Mouse (Mus musculus): ENCODE measurements around the gene Mettl24.

Mettl24 gene

DNA sequence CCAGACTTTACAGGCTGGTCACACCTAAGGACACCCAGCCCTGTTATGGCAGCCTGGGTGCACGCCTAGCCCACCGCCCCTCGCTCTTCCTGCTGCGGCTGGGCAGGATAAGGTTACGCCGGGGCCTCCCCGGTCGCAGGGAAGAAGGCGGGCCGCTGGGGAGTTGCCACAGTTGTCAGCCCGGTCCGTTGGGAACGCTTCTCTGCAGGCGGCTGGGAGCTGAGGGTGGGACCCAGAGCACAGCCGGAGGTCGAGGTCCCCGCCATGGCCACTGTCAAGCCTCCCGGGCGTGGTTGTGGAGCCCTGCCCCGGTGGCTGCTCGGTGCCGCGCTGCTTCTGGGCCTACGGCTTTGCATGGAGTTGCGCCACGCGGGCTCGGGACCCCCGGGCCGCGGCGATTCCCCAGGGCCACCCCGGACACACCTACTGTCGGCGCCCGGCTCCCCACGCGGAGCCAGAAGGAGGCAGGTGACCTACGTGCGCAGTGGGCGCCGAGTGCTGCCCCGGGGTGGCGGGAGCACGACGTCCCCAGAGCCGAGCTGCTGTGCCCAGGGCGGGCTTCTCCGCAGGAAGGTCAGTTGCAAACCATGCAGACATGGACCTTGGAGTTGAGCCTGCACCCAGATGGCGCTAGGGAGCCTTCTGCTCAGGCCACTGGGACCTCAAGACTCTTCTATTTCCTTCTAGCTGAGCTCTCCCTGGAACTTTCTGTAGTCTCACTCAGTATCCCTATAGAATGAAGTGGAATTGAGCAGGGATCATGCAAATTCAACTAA lies at the start of gene Mettl24:
Gene Mettl24 (plus strand): TSS at position 191 of the 776 bp plus-strand sequence.
- peak; percentile 64 to 80 for DNase-seq (ENCODE audit: low spot score in 2 of 2)

DNA sequence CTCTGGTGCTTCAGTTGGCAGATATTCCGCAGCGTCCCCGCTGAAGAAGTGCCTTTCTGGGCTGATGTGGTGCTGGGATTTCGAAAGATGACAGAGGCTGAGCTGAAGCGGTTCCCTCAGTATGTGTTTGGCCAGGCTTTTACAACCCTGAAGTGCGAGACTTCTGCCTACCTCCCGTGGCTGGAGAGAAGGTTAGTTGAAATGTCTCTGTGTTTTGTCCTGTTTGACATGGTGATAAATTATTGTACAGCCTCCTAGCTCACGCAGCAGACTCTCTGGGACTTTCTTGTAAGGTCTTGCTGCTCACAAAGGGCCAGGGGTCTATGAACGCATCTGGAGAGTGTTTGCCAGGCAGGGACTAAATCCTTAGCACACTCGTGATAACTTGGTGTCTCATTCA lies 45.8 kb upstream of the Mettl24 start:
- no peak for DNase-seq (ENCODE audit: low spot score in 2 of 2)

GRCm38 (mm10) chr10:40638276-40638675 lies 44.8 kb upstream of the Mettl24 start:
- DNase-seq (ENCODE audit: low spot score in 2 of 2), result peak; percentile 85 to 89

DNA sequence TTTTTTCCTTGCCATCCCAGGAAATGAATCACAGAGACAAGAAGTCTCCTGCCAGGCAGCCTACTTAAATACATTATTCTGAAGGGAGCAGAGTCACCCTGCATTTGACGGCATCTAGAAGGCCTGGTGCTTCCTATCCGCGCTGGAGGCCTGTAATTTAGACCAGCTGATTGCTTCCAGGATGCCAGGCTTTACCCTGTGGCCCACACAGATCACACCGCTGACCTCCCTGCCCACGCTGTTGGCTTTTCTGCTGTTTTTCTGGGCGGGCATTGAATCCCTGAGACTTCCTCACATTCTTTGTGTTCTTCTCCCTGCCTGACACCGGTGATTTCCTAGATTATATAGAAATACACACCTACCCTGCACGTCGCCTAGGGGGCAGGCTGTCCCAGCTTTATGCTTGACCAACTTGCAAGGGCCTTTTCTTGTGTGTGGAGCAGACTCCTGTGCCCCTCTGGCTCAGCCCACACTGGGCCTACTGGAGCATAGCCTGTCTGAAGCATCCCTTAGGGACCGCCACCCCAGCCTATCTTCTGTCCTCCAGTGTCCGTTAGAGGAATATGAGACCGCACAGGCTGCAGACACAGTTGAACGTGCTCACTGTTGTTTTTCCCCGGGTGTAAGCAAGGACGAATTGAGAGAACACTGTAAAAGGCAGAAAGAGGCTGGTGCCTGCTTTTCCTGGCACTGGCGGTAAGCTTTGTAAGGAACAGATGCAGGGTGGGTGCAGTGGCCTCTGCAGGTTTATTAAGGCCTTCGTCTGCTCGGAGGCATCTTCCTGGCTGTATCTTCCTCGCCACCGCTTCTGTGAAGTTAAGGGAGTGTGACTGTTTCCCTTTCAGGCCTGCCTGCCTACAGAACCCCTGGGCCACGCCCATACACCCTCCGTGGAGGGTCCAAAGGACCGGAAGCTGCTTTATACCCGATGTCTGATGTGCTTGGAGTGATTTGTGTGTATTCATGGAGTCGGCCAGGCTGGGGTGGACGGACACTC lies 44.0 kb upstream of the Mettl24 start:
- peak; percentile 48 to 62 for DNase-seq (ENCODE audit: low spot score in 2 of 2)

GRCm38 (mm10) chr10:40640406-40640805 lies 42.7 kb upstream of the Mettl24 start:
- no peak for DNase-seq (ENCODE audit: low spot score in 2 of 2)

DNA sequence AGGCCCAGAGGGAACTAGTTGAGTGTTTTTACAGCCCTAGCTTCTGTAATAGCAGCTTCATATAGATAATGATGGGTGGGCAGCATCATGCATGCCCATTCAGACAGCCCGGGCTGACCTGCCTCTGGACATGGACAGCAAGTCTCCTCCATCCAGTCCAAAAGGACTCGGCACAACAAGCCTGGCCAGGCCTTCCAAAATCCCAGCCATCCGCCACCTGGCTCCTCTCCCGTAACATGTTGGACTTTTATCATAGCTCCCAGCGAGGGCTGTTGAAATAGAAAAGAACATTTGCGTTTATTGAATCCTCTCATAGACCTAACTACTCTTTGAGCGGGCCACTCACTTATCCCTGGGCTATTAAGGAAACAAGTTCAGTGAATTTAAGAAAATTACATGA lies 41.2 kb upstream of the Mettl24 start:
- DNase-seq (ENCODE audit: low spot score in 2 of 2), result no peak

DNA sequence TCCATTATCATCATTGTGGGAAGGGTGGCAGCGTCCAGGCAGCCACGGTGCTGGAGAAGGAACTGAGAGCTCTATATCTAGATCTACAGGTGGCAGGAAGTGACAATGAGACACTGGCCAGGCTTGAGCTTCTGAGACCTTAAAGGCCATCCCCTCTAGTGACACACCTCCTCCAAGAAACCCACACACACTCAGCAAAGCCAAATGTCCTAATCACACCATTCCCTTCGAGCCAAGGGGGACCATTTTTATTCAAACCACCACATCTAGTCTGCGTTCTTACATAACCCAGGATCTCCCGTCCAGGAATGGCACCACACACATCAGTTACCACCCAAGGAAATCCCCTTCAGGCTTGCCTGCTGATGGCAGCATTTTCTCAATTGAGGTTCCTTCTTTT lies 40.0 kb upstream of the Mettl24 start:
- no peak for DNase-seq (ENCODE audit: low spot score in 2 of 2)

DNA sequence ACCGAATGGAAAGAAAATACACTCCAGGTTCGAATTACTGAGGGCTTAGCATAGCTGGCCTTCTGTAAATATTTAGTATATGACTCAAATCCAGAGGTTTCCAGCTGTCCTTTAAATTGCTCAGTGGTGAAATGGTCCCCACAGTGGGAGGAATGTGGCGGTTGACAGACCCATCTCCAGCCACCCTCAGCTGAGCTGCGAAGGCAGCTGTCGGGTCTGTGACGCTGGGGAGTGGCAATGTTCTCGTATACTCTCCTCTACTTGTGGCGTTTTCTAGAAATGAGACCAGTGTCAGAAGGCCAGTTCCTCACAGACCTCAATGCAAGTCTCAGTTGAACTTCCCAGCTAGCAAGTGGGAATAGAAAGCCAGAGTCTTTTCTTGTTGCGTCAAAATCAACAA lies 38.6 kb upstream of the Mettl24 start:
- DNase-seq (ENCODE audit: low spot score in 2 of 2), result no peak

GRCm38 (mm10) chr10:40645346-40645745 lies 37.7 kb upstream of the Mettl24 start:
- DNase-seq (ENCODE audit: low spot score in 2 of 2), result no peak

DNA sequence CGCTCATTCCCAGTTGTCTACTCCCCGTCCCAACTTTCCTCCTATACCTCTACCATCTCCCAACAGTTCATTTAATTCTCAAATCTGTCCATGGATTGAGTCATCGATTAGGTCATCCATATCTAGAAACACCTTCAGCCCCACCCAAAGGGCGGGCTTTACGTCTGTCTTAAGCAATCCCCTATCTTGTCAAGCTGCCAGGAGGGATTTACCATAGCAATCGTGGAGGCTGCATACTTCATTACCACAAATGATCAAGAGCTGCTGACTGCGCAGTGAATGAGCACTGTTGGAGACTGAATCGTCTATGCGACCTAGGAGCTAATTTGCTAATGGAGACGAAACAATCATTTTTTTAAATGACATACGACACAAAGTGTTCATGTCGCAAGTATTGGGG lies 34.3 kb upstream of the Mettl24 start:
- DNase-seq (ENCODE audit: low spot score in 2 of 2), result no peak

DNA sequence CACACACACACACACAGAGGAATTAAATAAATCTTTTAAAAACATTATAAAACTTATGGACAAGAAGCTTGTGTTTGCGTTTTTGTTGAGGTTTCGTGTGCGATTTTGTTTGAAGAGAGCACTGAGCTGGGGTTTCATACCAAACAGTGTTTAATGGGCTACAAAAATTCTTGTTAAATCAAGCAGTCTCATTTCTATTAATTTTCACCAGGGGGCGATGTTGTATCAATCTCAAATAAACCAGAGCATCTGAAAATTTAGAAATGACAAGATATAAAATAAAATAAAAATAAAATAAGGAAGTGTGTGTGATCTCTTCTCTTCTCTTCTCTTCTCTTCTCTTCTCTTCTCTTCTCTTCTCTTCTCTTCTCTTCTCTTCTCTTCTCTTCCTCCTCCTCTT lies 33.4 kb upstream of the Mettl24 start:
- no peak for DNase-seq (ENCODE audit: low spot score in 2 of 2)

- peak in 1 of 2 experiments; percentile 30 for DNase-seq (ENCODE audit: low spot score in 2 of 2)
Measured at GRCm38 (mm10) chr10:40651676-40652075, 31.4 kb upstream of the Mettl24 start.

DNA sequence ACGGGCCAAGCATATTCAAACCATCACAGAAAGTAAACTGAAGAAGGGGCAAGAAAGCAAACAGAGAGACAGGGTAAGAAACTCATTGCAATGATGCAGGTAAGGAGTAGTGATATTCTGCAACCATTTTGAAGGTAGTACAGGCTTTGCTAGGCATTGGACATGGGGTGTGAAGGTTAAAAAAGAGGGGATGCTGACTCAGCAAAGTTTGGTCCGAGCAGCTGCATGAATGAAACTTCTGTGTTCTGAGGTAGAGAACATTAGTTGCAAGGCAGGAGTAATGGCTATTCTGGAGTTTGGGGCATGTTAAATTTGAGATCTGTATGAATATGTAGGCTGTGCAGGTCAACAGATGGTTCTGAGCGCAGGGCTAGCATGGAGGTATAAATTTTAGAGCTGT lies 17.8 kb upstream of the Mettl24 start:
- no peak for DNase-seq (ENCODE audit: low spot score in 2 of 2)

DNA sequence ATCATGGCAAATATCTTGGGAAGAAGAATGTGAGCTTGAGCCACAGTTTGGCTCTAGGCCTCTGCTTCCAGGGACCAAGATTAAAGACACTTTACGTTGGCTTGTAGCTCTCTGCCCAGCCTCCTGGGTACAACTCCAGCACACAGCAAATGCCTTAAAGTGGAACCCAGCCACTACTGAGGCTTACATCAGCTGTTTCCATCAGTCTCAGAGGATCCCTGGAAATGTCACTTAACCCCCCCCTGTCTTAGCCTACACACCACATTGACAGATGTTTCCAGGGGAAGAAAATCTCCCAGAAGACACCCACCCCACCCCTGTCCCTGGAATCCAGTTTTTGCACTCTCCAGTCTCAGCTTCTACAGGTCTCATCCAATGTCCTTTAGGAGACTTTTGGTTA lies 16.1 kb upstream of the Mettl24 start:
- no peak for DNase-seq (ENCODE audit: low spot score in 2 of 2)

- DNase-seq (ENCODE audit: low spot score in 2 of 2), result no peak
Measured at GRCm38 (mm10) chr10:40668640-40669039, 14.4 kb upstream of the Mettl24 start.

DNA sequence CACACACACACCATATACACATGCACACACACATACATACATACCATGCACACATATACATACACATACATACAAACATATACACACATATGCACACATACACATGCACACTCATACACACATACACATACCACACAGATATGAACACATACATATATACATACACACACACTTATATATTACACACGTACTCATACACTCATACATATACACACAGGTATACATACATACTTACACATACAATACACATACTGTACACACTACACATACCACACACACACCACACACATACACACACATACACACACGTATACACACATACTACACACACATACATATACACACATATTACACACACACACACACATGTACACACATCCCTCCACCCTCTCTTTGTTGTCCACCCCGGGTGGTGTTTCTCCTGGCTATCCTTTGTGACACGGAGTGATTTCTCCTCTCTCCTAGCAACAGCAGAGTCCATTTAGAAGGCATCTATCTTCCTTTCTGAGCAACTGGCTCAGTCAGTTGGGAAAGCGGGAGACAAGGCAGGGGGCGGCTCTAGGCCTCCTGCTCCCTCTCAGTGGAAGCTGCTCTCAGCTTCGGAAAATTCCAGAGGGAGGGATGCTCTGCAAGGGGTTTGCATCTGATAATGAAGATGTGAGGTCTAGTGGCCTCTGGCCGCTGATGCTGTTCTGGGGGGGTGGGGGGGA lies 10.3 kb upstream of the Mettl24 start:
- no peak for DNase-seq (ENCODE audit: low spot score in 2 of 2)

GRCm38 (mm10) chr10:40673297-40673665 lies 9.8 kb upstream of the Mettl24 start:
- DNase-seq (ENCODE audit: low spot score in 2 of 2), result no peak

GRCm38 (mm10) chr10:40674151-40674550 lies 8.9 kb upstream of the Mettl24 start:
- no peak for DNase-seq (ENCODE audit: low spot score in 2 of 2)

- no peak for DNase-seq (ENCODE audit: low spot score in 2 of 2)
Measured at GRCm38 (mm10) chr10:40675921-40676320, 7.2 kb upstream of the Mettl24 start.

- DNase-seq (ENCODE audit: low spot score in 2 of 2), result no peak
Measured at GRCm38 (mm10) chr10:40678477-40678876, 4.6 kb upstream of the Mettl24 start.

DNA sequence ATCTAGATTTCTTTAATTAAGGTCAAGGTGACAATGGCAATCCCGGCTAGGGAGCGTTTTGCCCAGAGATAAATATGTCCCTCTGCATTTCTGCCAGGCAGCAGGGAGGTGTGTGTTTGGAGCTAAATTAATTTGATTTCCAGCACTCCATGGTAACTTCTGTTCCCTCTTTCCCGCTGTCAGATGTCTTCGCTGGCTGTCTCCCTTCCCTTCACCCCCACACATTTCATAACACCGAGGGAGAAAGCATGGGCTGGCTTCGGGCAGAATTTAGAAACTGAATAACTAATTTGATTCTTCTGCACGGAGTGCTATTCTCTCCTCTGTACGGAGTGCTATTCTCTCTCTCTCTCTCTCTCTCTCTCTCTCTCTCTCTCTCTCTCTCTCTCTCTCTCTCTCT lies 612 bp upstream of the Mettl24 start:
- DNase-seq (ENCODE audit: low spot score in 2 of 2), result peak; percentile 72 to 76

DNA sequence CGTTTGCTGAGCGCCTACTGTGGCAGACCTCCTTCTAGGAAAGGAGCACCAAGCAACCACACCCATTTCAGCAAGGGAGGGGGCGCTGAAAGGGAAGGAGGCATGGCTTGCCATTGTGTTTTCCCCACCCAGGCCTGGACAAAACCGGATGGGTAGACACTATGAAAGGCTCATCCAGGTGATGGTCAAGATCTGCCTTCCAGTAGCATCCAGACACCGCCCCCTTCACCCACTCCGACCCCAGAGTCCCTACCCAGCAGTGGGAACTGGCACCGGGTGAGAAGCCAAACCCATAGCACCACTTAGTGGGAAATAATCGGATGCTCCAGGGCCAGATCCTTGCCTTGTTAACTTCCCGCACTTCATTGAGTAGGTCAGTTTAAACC lies 779 bp downstream of the Mettl24 start:
- no peak for DNase-seq (ENCODE audit: low spot score in 2 of 2)
